Mouse (Mus musculus) induced T-regulatory cell, adult 2 months (primary cell): ENCODE results near the gene Fam168b.

Source experiments
- DNase-seq: peaks from one replicate; pipeline ENCODE4 v3.0.0-alpha.2; 2012; ENCODE audit warnings: low read depth

The Fam168b gene

GRCm38 (mm10) chr1:34842887-34843618 is at the start of gene Fam168b:
Fam168b (minus strand) TSS chr1:34843065.
- DNase-seq = peak; percentile 94

GRCm38 (mm10) chr1:34892466-34892865 is 49.6 kb upstream of the Fam168b start:
- DNase-seq = no peak

- peak; percentile 22 for DNase-seq
These were observed 48.9 kb upstream of the Fam168b start for GRCm38 (mm10) chr1:34891559-34892289.

GRCm38 (mm10) chr1:34883776-34884175 is 40.9 kb upstream of the Fam168b start:
- DNase-seq = no peak

GRCm38 (mm10) chr1:34879611-34880010 is 36.7 kb upstream of the Fam168b start:
- no peak for DNase-seq

- no peak for DNase-seq
These were observed 30.7 kb upstream of the Fam168b start for GRCm38 (mm10) chr1:34873551-34873950.

GRCm38 (mm10) chr1:34871170-34871569 is 28.3 kb upstream of the Fam168b start:
- DNase-seq = no peak

GRCm38 (mm10) chr1:34869231-34869630 is 26.4 kb upstream of the Fam168b start:
- DNase-seq = no peak

- DNase-seq = no peak
These were observed 25.5 kb upstream of the Fam168b start for GRCm38 (mm10) chr1:34868391-34868790.

- no peak for DNase-seq
These were observed 24.7 kb upstream of the Fam168b start for GRCm38 (mm10) chr1:34867574-34867955.

GRCm38 (mm10) chr1:34866815-34867573 is 24.1 kb upstream of the Fam168b start:
- peak; percentile 93 for DNase-seq

- DNase-seq = no peak
These were observed 23.0 kb upstream of the Fam168b start for GRCm38 (mm10) chr1:34865866-34866265.

- no peak for DNase-seq
These were observed 21.4 kb upstream of the Fam168b start for GRCm38 (mm10) chr1:34864243-34864642.

GRCm38 (mm10) chr1:34863323-34863722 is 20.5 kb upstream of the Fam168b start:
- DNase-seq = no peak

- DNase-seq = no peak
These were observed 20.0 kb upstream of the Fam168b start for GRCm38 (mm10) chr1:34862877-34863276.

- no peak for DNase-seq
These were observed 17.3 kb upstream of the Fam168b start for GRCm38 (mm10) chr1:34860205-34860604.

- DNase-seq = no peak
These were observed 16.9 kb upstream of the Fam168b start for GRCm38 (mm10) chr1:34859761-34860160.

GRCm38 (mm10) chr1:34858671-34859070 is 15.8 kb upstream of the Fam168b start:
- DNase-seq = no peak

GRCm38 (mm10) chr1:34855056-34855739 is 12.3 kb upstream of the Fam168b start:
- DNase-seq = no peak

- no peak for DNase-seq
These were observed 10.9 kb upstream of the Fam168b start for GRCm38 (mm10) chr1:34853786-34854185.

GRCm38 (mm10) chr1:34852116-34852878 is 9.4 kb upstream of the Fam168b start:
- peak; percentile 85 for DNase-seq
